Mouse (Mus musculus): Measurements from ENCODE around the gene Pogz.

- no peak for TF ChIP-seq CTCF (IDR thresholded peaks at IDR 0.05; ENCODE audit: borderline replicate concordance, control insufficient read depth, extremely low read depth, insufficient read depth, low read length, poor library complexity)
- TF ChIP-seq POLR2A (IDR thresholded peaks at IDR 0.05; ENCODE audit: control insufficient read depth, extremely low read depth, insufficient read depth, low read length, poor library complexity): no peak
Observed at GRCm38 (mm10) chr3:94917816-94918361, 80.5 kb downstream of the Pogz start.
